Mouse (Mus musculus) left cerebral cortex, adult 11 months (tissue): ENCODE measurements at regions not wholly inside any gene's neighbourhood (a gene's known extent, or its start where the extent isn't known, plus 50 kb on each side); places are given as distances from the start of the nearest gene placed in this dataset.
A peak's percentile ranks its signal among the peaks of the same experiment; 100 is the strongest.

Experiments
- DNase-seq: peaks from one replicate; pipeline ENCODE4 v3.0.0; 2022; ENCODE audit warnings: low spot score

DNA sequence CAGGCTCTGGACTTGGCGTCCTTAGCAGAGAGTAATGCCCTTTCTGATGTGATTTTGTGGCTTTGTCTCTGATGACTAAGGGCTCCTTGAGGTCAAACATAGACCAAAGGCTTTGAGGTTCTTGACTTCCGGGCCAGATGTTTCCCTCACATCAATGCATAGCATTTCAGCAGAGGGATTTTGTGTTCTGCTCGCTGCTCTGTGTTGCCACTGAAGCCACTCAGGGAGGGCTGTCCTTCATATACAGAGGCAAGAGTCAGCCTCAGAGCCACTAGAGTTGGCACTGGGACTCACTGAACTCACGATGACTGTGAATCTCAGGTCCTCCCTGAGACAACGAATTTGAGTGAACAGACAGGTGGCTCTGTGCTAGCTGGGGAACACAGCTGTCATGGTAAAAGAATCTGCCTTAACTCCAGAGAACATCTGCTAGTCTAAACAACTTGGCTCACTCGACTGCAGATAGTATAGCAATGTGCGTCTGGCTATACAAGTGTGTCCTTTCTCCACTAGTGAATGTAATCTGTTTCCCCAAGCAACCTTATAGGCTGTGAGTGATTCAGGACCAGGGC is 74.3 kb downstream of the Gp2 start:
- DNase-seq = no peak

- no peak for DNase-seq
These were observed 79.2 kb downstream of the Gp2 start for GRCm38 (mm10) chr7:119379935-119380334.

DNA sequence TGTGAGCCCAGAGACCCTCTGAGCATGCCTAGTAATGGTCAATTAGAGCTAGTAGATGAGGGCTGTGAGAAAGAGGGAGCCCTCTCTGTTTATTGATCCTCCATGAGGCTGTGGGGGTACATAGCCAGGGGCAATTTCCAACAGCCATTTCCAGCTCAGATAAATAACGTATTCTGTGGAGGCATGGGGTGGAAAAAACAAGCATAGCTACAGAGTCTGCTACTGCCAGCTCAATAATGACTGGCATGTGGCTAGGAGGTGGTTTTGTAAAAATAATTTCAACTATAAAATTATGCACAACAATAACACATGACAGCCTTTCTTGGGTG is 94.9 kb downstream of the Gp2 start:
- no peak for DNase-seq

GRCm38 (mm10) chr7:119363552-119364267 is 95.4 kb downstream of the Gp2 start:
- DNase-seq = no peak

DNA sequence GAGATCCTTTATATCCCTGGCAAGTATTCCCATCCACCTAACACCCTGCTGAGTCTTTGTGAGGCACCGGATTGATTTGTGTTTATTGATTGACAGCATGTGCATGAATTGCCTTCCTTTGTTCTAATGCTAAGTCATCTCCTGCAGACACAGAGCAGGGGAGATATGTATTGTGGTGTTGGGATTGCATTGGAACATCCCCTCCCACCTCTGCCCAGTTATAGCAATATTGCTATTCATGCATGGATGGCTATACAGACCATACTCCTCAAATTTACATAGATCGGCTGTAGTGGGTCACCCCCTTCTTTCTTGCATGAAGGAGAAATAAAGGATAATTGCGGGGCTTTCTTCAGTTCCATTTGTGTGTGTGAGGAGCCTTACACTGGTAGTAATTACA is 101.7 kb downstream of the Gp2 start:
- DNase-seq = no peak

- DNase-seq = no peak
These were observed 102.8 kb downstream of the Gp2 start for GRCm38 (mm10) chr7:119356251-119356650.

DNA sequence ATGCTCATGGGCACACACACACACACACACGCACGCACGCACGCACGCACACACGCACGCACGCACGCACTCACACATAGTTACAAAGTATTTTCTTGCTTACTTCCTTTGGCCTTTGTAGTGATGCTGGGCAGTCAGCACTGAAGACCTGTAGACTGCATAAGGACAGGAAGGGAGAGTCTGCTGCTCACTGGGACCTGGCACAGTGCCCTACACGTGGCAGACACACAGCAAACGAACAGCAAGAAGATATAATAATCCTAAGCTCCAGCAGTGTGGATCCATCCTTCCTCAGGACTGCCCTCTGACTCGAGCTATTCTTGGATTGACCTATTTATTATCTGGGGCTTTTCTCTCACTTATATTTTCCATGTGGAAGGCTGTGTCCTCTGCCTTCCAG is 106.5 kb downstream of the Gp2 start:
- no peak for DNase-seq

DNA sequence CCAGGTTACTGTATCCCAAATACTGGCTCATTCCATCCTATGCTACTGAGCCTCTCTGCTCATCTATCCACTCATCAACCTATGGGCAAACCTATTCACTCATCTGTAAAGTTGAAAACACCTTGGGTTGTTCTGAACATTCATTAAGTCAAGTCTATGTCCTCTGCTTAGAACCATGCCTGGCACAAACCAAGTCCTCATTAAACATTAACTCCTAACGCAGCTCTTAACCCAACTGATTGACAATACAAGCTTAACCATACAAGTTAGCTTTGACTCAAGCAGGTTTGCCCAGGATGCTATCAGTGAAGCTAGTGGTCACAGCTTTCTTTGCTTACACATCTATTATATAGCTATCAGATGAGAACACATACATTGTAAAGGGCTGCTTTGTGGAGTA is 108.4 kb downstream of the Gp2 start:
- no peak for DNase-seq

- no peak for DNase-seq
These were observed 115.7 kb downstream of the Gp2 start for GRCm38 (mm10) chr7:119343380-119343779.

DNA sequence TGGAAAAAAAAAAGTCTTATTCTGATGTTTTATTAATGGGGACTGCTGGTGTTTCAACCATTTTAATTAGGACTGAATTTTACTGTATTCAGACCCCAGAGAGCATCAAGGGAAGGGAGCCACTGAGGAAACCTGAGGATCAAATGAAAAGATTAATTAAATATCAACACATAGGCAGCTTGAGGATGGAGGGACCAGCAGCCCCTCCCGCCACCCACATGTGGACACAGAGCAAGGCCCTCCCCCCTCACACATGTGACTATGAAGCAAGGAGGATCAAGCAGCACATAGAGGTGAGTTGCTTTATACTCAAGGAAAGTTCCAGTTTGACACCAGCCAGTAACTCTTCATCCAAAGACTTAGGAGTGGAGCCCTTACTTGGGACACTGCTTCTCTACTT is 126.0 kb downstream of the Gp2 start:
- no peak for DNase-seq

GRCm38 (mm10) chr7:119330460-119331109 is 128.5 kb downstream of the Gp2 start:
- no peak for DNase-seq

DNA sequence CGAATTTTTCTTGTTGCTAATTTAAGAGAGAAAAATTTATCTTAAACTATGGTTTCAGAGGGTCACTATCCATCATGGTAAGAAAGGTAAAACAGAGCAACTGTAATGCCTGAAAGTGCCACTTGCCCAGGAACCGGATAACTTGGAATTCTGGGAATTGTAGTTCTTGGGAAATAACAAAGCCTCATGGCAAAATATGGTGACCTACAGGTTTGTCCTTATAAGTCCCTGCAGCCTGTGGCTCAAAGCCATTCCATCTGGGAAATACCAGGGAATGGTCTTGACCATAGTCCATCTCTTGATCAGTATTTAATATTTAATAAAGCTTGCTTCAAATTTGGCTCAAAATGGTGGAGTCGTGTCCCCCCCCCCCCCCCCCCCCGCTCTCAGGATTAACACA is 111.9 kb upstream of the Gpr139 start:
- DNase-seq = no peak

DNA sequence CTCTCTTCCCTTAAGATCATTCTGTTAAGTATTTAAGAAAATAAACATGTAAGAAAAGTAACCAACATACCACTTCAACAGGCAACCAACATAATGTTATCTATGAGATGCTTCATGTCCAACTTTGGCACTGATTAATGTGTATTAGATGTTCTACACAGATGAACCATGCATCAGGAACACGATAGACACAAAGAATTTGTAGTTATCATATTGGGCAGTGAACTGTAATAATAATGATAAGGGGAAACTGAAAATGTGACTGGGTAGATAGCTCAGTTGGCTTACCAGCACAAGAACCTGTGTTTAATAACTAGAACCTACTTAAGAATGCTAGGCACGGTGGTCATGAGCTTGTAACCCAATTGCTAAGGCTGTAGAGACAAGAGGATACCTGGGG is 107.0 kb upstream of the Gpr139 start:
- DNase-seq = no peak

- DNase-seq = peak; percentile 21
These were observed 100.9 kb upstream of the Gpr139 start for GRCm38 (mm10) chr7:119285290-119285689.

DNA sequence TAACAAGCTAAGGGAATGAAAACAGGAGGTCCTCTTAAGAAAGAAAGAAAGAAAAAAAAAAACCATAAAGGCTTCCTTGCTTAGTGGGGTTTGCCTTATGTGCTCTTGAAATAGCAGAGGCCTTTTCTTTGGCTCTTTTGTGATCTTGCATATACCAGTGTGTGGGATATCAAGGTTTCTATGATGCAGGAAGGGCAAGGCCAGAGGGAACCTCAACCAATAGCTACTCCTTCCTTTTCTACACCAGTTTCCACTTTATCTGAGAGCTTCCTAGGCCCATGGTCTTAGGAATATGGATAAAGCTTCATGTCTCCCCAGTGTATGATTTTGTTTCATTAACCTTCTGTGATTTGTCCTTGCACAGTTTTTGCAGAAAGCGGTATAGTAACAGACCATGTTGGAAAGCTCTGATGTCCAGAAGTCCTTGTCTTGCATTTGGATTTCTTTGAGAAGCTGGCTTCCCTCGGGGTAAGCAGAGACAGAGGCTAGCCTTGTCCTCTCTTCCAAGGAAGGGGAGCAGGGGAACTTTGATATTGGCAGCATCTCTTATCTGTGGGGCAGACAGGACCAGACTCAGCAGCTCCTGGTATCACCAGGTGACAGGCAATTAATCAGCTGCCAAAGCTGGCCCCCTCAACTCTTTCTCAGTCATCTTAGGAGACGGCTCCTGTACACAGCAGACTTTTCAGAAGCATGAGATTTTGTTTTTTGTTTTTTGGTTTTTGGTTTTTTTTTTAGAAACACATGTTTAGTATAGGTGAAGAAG is 95.7 kb upstream of the Gpr139 start:
- no peak for DNase-seq

- DNase-seq = no peak
These were observed 88.2 kb upstream of the Gpr139 start for GRCm38 (mm10) chr7:119272621-119273020.

DNA sequence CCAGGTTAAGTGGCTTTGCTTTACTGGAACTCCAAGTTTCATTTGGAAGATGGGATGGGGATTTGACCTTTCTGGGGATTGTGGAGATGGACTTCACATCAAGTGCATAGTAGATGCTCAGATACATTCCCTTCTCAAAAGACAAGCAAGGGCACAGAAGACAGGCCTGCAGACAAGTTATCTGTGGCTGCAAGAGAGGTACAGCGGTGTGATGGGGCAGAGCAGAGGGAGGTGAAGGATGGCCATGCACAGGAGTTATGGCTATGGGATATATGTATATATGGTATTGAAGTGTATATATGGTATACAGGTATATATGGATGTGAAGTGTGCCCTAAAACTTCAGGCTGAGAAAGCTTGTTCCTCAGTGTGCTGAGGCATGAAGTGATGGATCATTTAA is 87.0 kb upstream of the Gpr139 start:
- DNase-seq = no peak

GRCm38 (mm10) chr7:119270826-119271420 is 86.5 kb upstream of the Gpr139 start:
- no peak for DNase-seq

DNA sequence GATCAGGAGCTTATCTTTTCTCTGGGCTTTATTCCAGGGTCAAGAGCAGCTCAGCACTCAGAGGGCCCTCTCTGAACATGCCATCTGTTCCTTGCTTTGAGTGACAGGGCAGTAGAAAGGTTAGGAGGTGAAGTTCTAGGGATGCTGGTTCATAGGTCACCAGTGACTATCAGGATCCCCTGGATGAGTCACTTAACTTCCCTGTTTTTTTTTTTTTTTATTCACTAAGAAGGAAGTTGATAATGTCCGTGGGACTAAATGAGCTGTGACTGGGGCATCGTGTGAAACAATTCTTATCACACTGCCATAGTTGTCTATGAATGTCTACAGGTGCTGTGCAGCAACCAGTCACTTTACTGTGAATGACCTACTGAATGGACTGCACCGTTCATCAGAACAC is 73.8 kb upstream of the Gpr139 start:
- DNase-seq = no peak

DNA sequence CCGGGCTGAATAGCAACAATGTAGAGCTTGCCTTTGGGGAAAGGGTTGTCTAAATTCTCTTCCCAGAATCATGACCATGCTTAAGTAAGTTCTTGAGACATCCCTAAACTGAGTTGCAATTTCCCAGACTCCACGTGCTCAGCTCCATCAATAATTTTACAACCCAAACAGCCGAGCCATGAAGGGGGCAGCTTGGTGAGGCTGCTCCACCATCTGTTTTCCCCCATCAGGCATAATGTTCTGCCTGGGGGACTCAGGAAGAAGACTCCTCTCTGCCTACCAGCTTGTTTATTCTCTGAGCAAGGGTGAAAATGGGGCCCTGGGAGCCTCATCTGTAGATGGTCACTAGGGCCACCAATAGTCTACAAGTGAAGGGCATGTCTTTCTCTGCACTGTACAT is 72.5 kb upstream of the Gpr139 start:
- no peak for DNase-seq

DNA sequence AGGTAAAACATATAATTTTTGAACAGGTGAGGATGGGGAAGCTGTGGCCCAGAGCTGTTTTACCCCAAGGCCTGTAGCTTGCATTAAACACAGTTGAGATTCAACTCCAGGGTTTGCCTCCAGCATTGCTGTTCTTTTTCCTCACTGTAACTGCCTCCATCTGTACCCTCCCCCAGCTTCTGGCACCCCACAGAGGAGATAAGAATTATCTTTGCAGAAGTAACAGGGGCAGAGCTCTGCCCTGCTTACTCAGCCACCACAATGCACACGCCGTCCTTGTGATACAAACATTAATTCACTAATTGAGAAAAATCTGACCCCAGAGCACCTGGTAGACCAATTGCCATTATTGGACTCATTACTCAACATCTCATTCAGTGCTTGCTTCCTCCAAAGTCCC is 68.3 kb upstream of the Gpr139 start:
- DNase-seq = no peak

DNA sequence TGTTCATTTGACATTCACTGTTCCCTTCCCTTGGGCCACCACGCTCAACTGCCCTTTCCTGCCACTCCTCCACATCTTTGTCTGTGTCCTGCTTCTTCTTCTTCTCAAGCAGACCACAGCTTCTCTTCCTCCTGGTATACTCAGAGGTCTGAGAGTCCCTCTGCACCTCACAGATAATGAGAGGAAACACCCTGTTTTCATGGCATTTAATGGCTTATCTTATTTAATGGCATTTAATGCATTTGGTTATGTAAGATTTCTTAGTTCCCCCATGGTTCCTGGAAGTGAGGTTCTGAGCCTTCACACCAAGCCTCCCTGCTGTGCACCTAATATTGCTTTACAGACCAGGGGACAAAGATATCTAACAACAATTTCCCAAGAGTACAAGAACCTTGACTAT is 67.3 kb upstream of the Gpr139 start:
- no peak for DNase-seq

- DNase-seq = no peak
These were observed 66.0 kb upstream of the Gpr139 start for GRCm38 (mm10) chr7:119250381-119250780.
